Mouse (Mus musculus) bone marrow, adult 2 months (tissue): Measurements from ENCODE around the gene Smim22.

Experiments
- CTCF ChIP-seq: fragments of 200-500 bp; IDR thresholded peaks from 2 replicates; pipeline ENCODE4 v1.5.1; 2011; ENCODE audit warnings: low read length, control low read depth; ENCODE audit not compliant: control insufficient read depth, insufficient read depth
- POLR2A ChIP-seq: fragments of 200-500 bp; IDR thresholded peaks from 2 replicates; pipeline ENCODE4 v1.6.1; 2011; ENCODE audit warnings: low read depth, mild to moderate bottlenecking, control low read depth, low read length, borderline replicate concordance; ENCODE audit not compliant: control insufficient read depth

DNA sequence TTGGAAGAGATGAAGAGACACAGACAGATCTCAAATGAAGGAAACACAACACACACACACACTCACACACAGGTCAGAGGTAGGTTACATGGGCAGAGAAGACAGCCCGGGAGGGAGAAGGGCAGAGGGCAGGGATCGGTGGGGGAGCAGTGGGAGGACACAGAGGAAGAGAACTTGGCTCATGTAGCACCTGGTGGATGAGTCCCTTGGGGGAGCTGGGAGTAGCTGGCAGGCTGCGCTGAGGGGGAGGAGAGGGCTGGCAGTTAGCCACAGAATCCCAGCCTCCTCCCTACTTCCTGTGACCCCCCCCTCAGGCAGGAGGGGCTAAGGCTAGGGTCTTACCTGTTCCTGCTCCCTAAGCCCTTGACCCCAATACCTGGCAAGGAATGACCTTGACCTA lies 9.5 kb upstream of the Smim22 start, which contains the start of gene Sept12:
- no peak for TF ChIP-seq CTCF
- no peak for TF ChIP-seq POLR2A
